Mouse (Mus musculus) stomach, embryonic 15.5 days (tissue): Measurements from ENCODE around the gene Sbf1. TPM values are rescaled to one million over a fixed set of nuclear protein-coding genes. Genes with fewer than 3 reads are reported as not detected.
A peak's percentile ranks its signal among the peaks of the same experiment; 100 is the strongest.

ENCODE experiments used
- ATAC-seq: fragments of 200-750 bp; cut with Nextera tagmentation; 2 replicates; pipeline ENCODE4 v1.8.0; 2017; ENCODE audit warnings: low read depth, moderate number of reproducible peaks, moderate TSS enrichment; ENCODE audit not compliant: insufficient read depth, low FRiP score
- H3K27ac ChIP-seq: fragments of 300-500 bp; sonication (generic); 2 replicates; pipeline ENCODE4 v1.5.1; 2015; ENCODE audit warnings: mild to moderate bottlenecking, inconsistent platforms
- H3K27me3 ChIP-seq: fragments of 300-500 bp; sonication (generic); replicated peaks from 2 replicates; pipeline ENCODE4 v1.6.1; 2015; ENCODE audit warnings: inconsistent platforms
- H3K36me3 ChIP-seq: fragments of 300-500 bp; sonication (generic); 2 replicates; pipeline ENCODE4 v1.6.1; 2015; ENCODE audit warnings: inconsistent platforms
- H3K4me1 ChIP-seq: fragments of 300-500 bp; sonication (generic); 2 replicates; pipeline ENCODE4 v1.6.1; 2015; ENCODE audit warnings: inconsistent platforms
- H3K4me2 ChIP-seq: fragments of 300-500 bp; sonication (generic); 2 replicates; pipeline ENCODE4 v1.6.1; 2015; ENCODE audit warnings: mild to moderate bottlenecking, inconsistent platforms
- H3K4me3 ChIP-seq: fragments of 300-500 bp; sonication (generic); replicated peaks from 2 replicates; pipeline ENCODE4 v1.5.1; 2015; ENCODE audit warnings: inconsistent platforms
- H3K9ac ChIP-seq: fragments of 300-500 bp; sonication (generic); 2 replicates; pipeline ENCODE4 v1.6.1; 2015; ENCODE audit warnings: inconsistent platforms
- H3K9me3 ChIP-seq: fragments of 300-500 bp; sonication (generic); 2 replicates; pipeline ENCODE4 v1.6.1; 2016; ENCODE audit warnings: inconsistent platforms
- WGBS: fragments of 180-500 bp; shearing (Covaris S2); methylation state at CpG from one replicate; pipeline ENCODE4 v1.1.7; 2015; 5-methylcytosine and 5-hydroxymethylcytosine counted together
- polyA plus RNA-seq: library from polyadenylated mRNA; unstranded; fragments of >200 nt; fragmentation: Nextera tagmentation; extraction: Ambion mirVana; gene quantifications from 2 replicates; pipeline ENCODE4 v1.2.1, GENCODE M21; 2015

Gene Sbf1
- polyA plus RNA-seq, 1 experiment from 2014 or later, result 45.3 TPM

DNA sequence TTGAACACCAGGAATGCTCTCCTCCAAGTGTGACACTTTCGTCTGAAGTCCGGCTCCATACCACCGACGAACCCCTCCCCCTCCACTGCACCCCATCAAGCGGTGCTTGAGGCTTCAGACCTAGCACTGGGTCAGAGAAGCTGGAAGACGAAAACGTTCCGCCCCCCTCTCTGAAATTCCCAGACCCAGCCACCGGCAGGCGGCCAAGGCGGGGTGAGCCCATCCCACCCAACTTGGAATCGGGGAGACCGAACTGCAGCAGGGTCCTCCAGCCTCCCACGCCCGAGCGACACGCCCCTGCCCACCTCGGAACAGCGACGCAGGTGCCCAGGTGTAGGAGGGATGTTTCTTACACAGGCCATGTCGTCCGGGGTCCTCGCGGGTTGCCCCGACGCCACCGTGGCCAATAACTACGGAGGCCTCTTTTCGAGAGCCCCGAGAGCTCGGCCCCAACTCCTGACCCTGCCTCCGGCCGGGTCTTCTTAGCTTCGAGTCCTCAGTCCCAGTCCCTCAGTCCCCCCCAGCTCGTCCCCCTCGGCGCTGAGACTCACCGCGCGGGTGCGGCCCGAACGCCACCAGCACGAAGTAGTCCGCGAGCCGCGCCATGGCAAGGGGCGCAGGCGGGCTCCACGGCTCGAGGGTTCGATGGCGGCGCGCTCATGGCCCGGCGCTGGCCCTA is 461 bp downstream of the Sbf1 start:
- Histone ChIP-seq H3K4me3 (peak overlapping the region; percentile 89), H3K36me3 (no peaks in the 10 kb centered on the region), H3K9me3 (no peaks in the 10 kb centered on the region), H3K4me2 (peak overlapping the region; percentile 79), H3K9ac (peak overlapping the region; percentile 87), H3K4me1 (peaks cover 20% of the 10 kb centered on the region), H3K27ac (peak overlapping the region; percentile 57), H3K27me3 (no peaks in the 10 kb centered on the region)
- WGBS, result under 1% methylated on average over 58 of the region's 58 CpGs
- ATAC-seq, result peak; percentile 2; the same call in 1 of the 2 replicates

GRCm38 (mm10) chr15:89314107-89314506 is 1.0 kb downstream of the Sbf1 start:
- WGBS, result 23% methylated on average over 3 of the region's 3 CpGs
- no peak overlapping the region for H3K27ac ChIP-seq
- H3K9ac ChIP-seq, result peak overlapping the region; percentile 87; the same call in 1 of the 2 replicates
- no peak for ATAC-seq
- peak overlapping the region; percentile 89 for H3K4me3 ChIP-seq
- no peaks in the 10 kb centered on the region for H3K27me3 ChIP-seq
- peaks cover 20% of the 10 kb centered on the region for H3K4me1 ChIP-seq
- H3K9me3 ChIP-seq, result no peaks in the 10 kb centered on the region
- H3K4me2 ChIP-seq, result peak overlapping the region; percentile 79
- no peaks in the 10 kb centered on the region for H3K36me3 ChIP-seq

- Histone ChIP-seq H3K4me2 (no peak overlapping the region; the same call in 1 of the 2 replicates), H3K9ac (no peak overlapping the region), H3K36me3 (no peaks in the 10 kb centered on the region), H3K27me3 (no peaks in the 10 kb centered on the region), H3K9me3 (no peaks in the 10 kb centered on the region), H3K4me1 (peaks cover 25% of the 10 kb centered on the region), H3K27ac (no peak overlapping the region), H3K4me3 (no peak overlapping the region)
- WGBS, result 62% methylated on average over 4 of the region's 4 CpGs
- no peak for ATAC-seq
Observed at GRCm38 (mm10) chr15:89313359-89313758, 1.8 kb downstream of the Sbf1 start.

DNA sequence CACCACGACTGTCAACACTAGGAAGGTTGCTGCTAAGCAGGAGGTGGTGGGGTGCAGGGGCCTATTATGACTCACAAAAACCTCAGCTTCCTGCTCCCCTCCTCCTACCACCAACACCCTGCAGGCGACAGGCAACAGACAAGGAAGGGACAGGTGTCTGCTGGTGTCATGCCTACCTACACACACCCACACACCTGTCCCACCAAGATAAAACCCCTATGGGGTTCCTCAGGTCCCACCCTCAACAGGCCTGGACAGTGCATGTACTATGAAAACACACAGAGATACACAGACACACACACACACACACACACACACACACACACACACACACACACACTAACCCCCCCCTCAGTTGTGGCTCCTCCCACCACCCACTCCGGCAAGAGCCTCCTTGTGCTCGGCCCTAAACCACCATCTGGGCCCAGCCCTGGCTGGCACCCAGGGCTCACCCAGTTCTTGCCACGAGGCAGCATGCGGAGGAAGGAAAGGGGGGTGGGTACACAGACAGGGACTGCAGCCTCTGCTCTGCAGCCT is 5.1 kb downstream of the Sbf1 start:
- no peak overlapping the region for H3K4me2 ChIP-seq
- H3K9ac ChIP-seq, result no peak overlapping the region
- ATAC-seq, result no peak
- no peak overlapping the region for H3K27ac ChIP-seq
- peaks cover 25% of the 10 kb centered on the region for H3K4me1 ChIP-seq
- no peaks in the 10 kb centered on the region for H3K9me3 ChIP-seq
- H3K27me3 ChIP-seq, result no peaks in the 10 kb centered on the region
- WGBS, result 62% methylated on average over 6 of the region's 6 CpGs
- no peak overlapping the region for H3K4me3 ChIP-seq
- H3K36me3 ChIP-seq, result peaks cover 4% of the 10 kb centered on the region

- Histone ChIP-seq H3K9ac (no peak overlapping the region), H3K36me3 (peaks cover 14% of the 10 kb centered on the region), H3K4me1 (peaks cover 17% of the 10 kb centered on the region), H3K4me2 (no peak overlapping the region), H3K4me3 (no peak overlapping the region), H3K27me3 (no peaks in the 10 kb centered on the region), H3K9me3 (no peaks in the 10 kb centered on the region), H3K27ac (0 out of 2 replicates have a peak overlapping the region, but pooled peaks have one; percentile 31)
- ATAC-seq, result peak; percentile 44; the same call in 1 of the 2 replicates
- 80% methylated on average over 7 of the region's 7 CpGs for WGBS
Observed at GRCm38 (mm10) chr15:89308406-89309139, 6.5 kb downstream of the Sbf1 start.

- Histone ChIP-seq H3K36me3 (peaks cover 25% of the 10 kb centered on the region), H3K4me2 (no peak overlapping the region), H3K9me3 (no peaks in the 10 kb centered on the region), H3K4me1 (peaks cover 7% of the 10 kb centered on the region; the same call in 1 of the 2 replicates), H3K27me3 (no peaks in the 10 kb centered on the region), H3K4me3 (no peak overlapping the region), H3K9ac (no peak overlapping the region), H3K27ac (no peak overlapping the region)
- 88% methylated on average over 13 of the region's 13 CpGs for WGBS
- no peak for ATAC-seq
Observed at GRCm38 (mm10) chr15:89307461-89307860, 7.7 kb downstream of the Sbf1 start.

DNA sequence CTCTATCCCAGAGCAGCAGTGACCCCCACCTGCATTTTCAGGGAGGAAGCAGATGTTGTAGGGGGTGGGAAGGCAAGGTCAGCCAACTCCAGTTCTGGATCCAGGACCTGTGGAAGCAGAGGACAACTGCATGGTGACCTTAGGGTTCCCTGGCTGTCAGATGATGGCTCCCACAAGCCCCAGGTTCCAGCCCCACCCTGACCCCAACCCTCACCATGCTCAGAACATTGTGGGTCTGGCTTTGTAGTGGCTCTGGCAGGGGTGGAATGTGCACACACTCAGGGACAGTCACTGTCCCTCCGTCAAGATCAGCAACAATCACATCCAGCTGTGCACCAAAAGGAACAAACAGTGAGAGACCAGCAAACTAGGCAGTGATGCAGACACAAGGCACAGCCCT is 9.1 kb downstream of the Sbf1 start:
- Histone ChIP-seq H3K9ac (no peak overlapping the region), H3K4me3 (no peak overlapping the region), H3K4me1 (peaks cover 5% of the 10 kb centered on the region; the same call in 1 of the 2 replicates), H3K36me3 (peaks cover 38% of the 10 kb centered on the region), H3K27ac (no peak overlapping the region), H3K9me3 (no peaks in the 10 kb centered on the region), H3K4me2 (no peak overlapping the region), H3K27me3 (no peaks in the 10 kb centered on the region)
- no peak for ATAC-seq
- 87% methylated on average over 1 of the region's 1 CpGs for WGBS

- H3K27ac ChIP-seq, result no peak overlapping the region
- H3K9me3 ChIP-seq, result no peaks in the 10 kb centered on the region
- H3K4me2 ChIP-seq, result no peak overlapping the region
- no peaks in the 10 kb centered on the region for H3K4me1 ChIP-seq
- WGBS, result 94% methylated on average over 8 of the region's 8 CpGs
- ATAC-seq, result no peak
- no peak overlapping the region for H3K9ac ChIP-seq
- no peaks in the 10 kb centered on the region for H3K27me3 ChIP-seq
- H3K36me3 ChIP-seq, result peaks cover 66% of the 10 kb centered on the region
- no peak overlapping the region for H3K4me3 ChIP-seq
Observed at GRCm38 (mm10) chr15:89300600-89300999, 14.5 kb downstream of the Sbf1 start.

DNA sequence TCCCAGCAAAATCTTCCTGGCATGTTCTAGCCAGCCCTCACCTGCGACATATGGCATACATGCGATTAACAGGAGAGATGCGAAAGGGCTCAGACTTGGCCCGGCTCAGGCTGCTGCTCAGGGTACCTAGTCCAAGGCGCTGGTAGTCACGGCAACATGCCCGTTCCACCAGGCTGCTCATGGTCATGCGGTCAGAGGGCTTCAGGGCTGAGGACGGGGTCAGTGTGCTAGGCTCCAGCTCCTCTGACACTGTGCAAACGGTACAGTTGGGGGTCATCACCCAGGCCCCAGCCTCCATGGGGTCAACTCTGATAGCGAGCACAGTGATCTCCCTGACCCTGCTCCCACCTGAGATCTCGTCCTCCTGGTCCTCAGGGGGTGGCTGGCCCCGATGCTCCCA is 14.9 kb downstream of the Sbf1 start:
- ATAC-seq, result no peak
- Histone ChIP-seq H3K4me3 (no peak overlapping the region), H3K27ac (no peak overlapping the region), H3K9ac (no peak overlapping the region), H3K36me3 (peaks cover 68% of the 10 kb centered on the region), H3K4me2 (no peak overlapping the region), H3K27me3 (no peaks in the 10 kb centered on the region), H3K9me3 (no peaks in the 10 kb centered on the region), H3K4me1 (no peaks in the 10 kb centered on the region)
- 89% methylated on average over 13 of the region's 13 CpGs for WGBS

DNA sequence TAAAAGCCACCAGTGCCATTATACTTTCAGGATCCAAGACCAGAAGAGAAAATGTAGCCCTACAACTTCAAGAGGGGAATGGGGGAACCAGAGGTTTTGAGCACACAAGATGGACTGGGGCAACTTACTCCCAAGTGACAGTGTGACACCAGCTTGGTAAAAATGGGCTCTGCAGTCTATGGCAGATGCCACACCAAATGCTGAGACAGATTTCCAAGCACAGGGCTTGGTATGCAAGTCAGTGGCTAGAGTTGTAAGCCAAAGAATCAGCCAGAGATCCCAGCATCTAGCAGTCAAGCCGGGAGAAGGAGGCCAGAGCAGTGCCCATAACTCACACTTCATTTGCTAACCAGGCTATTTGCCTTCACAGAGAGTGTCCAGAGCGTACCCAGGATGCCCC is 17.4 kb downstream of the Sbf1 start:
- no peaks in the 10 kb centered on the region for H3K4me1 ChIP-seq
- no peaks in the 10 kb centered on the region for H3K9me3 ChIP-seq
- WGBS, result 97% methylated on average over 2 of the region's 2 CpGs
- H3K36me3 ChIP-seq, result peaks cover 71% of the 10 kb centered on the region
- H3K4me3 ChIP-seq, result no peak overlapping the region
- no peak overlapping the region for H3K9ac ChIP-seq
- H3K27ac ChIP-seq, result no peak overlapping the region
- ATAC-seq, result no peak
- no peak overlapping the region for H3K4me2 ChIP-seq
- no peaks in the 10 kb centered on the region for H3K27me3 ChIP-seq

DNA sequence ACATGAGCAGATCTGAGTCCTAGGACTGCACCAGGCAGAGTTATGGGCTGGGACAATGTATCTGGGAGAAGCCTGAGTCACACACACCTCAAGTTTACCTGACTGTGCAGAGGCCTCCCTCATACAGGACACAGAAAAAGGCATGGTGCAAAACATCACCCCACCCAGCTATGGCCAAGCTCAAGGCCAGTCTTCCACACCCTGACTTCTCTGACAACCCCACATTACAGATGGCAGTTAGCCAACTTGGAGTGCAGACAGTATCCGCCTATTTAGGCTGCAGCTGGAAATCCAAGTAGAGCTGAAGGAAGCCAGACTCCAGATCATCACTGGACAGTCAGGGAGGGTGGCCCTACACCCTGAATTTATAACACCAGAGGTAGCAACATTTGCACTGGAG is 18.6 kb downstream of the Sbf1 start:
- WGBS, result 39% methylated on average over 1 of the region's 1 CpGs
- Histone ChIP-seq H3K9ac (no peak overlapping the region), H3K9me3 (no peaks in the 10 kb centered on the region), H3K27me3 (no peaks in the 10 kb centered on the region), H3K4me2 (no peak overlapping the region), H3K36me3 (peaks cover 65% of the 10 kb centered on the region), H3K27ac (no peak overlapping the region), H3K4me3 (no peak overlapping the region), H3K4me1 (no peaks in the 10 kb centered on the region)
- ATAC-seq, result peak; percentile 42

GRCm38 (mm10) chr15:89295580-89296165 is 19.4 kb downstream of the Sbf1 start:
- peaks cover 58% of the 10 kb centered on the region for H3K36me3 ChIP-seq
- H3K27me3 ChIP-seq, result no peaks in the 10 kb centered on the region
- no peak overlapping the region for H3K4me3 ChIP-seq
- no peaks in the 10 kb centered on the region for H3K9me3 ChIP-seq
- no peak overlapping the region for H3K9ac ChIP-seq
- ATAC-seq, result no peak
- H3K4me1 ChIP-seq, result no peaks in the 10 kb centered on the region
- WGBS, result 78% methylated on average over 8 of the region's 8 CpGs
- H3K27ac ChIP-seq, result no peak overlapping the region
- no peak overlapping the region for H3K4me2 ChIP-seq
